Mouse (Mus musculus) megakaryocyte, embryonic 14.5 days (primary cell): ENCODE results near the gene Epb41l4b.

Experiments used
- FLI1 ChIP-seq: IDR thresholded peaks from 2 replicates; pipeline ENCODE4 v1.6.1; 2012; ENCODE audit warnings: low read length, inconsistent platforms, mixed read lengths
- GATA1 ChIP-seq: IDR thresholded peaks from 3 replicates; pipeline ENCODE4 v1.6.1; 2012; ENCODE audit warnings: mixed read lengths, low read length, inconsistent platforms, borderline replicate concordance

DNA sequence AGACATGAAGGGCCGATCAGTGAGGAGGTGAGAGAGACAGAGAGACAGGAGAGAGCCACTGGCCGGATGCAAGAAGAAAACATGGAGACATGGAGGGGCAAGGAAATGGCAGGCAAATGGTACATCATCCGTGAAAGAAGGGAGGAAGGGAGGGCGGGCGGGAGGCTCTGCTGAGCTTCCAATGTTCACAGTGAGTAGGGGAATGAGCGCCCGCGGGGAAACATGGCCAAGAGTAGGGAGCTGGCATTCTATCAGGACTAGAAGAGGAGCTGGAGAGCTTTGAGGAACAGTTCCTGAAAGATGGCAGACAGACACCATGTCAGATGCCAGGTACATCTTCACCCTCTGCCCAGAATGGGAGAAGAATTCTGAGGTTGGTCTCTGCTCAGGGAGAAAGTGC lies 99.6 kb downstream of the Epb41l4b start:
- no peak for TF ChIP-seq GATA1
- no peak for TF ChIP-seq FLI1
